Mouse (Mus musculus) skeletal muscle tissue, postnatal 0 days (tissue): ENCODE measurements around the gene Hist1h1e. TPM values are rescaled to one million over a fixed set of nuclear protein-coding genes. Genes with fewer than 3 reads are reported as not detected.

ENCODE experiments used
- microRNA-seq, 2 experiments: library from miRNA; unstranded; fragments of <30 nt; microRNA quantifications; one replicate each; pipeline ENCODE4; 2016
- polyA plus RNA-seq: library from polyadenylated mRNA; unstranded; fragments of >200 nt; fragmentation: Nextera tagmentation; extraction: Ambion mirVana; gene quantifications from 2 replicates; pipeline ENCODE4 v1.2.1, GENCODE M21; 2015

Gene Hist1h1e
- polyA plus RNA-seq = 12.7 and 15.0 TPM in 2 replicates

DNA sequence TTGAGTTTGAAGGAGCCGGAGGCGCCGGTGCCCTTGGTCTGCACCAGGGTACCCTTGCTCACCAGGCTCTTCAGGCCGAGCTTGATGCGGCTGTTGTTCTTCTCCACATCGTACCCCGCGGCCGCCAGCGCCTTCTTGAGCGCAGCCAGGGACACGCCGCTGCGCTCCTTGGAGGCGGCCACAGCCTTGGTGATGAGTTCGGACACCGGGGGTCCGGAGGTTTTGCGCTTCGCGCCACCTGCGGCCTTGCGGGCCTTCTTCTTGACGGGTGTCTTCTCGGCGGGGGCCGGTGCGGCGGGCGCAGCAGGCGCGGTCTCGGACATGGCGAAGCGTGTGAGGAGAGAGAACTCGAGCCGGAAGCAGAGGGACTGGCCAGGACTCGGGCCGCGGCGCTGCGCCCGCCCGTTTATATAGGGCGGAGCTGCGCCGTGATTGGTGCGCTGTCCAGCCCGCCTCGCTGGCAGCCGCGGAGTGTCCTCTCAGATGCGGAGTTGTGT is at the start of gene Hist1h1e:
Gene Hist1h1e, minus strand, starts transcription at position 384 of the 497 bp plus-strand sequence.

DNA sequence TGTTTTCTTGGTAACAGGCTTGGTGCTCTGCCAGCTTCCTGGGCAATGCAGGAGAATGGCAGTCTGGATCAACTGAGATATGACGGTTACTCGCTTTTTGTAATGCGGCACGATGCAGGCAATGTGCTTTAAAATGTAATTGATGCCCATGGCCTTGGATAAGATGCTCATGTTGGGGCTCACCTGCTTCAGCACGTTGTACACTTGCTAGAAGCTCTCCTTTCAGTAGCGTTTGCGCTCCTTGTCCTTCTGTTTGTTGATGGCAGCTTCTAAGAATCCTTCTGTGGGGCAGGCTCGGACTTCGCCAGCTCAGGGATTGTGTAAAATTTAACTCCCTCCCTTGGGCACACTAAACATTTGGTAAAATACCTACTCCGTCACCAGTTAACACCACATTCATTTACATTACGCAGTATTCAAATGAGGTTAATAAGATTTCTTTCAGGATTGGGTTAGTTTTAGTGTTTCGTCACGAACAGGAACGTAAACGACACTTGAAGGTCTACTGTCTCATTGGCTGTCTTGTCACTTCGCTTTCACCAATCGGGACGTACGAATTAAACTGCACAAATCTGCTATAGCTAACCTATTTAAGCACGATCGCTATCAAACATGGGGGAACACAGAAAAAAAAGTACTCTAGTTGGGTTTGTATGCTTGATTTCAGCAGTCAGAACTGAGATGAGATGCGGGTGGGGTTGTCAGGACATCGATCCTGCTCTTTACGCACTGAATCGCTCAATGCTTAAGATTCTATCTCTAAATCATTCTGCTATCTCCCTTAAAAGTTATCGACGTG is 1.4 kb downstream of the Hist1h1e start, which contains the start of gene Hist1h2be:
Gene Hist1h2be, minus strand, starts transcription at position 392 of the 799 bp plus-strand sequence.

DNA sequence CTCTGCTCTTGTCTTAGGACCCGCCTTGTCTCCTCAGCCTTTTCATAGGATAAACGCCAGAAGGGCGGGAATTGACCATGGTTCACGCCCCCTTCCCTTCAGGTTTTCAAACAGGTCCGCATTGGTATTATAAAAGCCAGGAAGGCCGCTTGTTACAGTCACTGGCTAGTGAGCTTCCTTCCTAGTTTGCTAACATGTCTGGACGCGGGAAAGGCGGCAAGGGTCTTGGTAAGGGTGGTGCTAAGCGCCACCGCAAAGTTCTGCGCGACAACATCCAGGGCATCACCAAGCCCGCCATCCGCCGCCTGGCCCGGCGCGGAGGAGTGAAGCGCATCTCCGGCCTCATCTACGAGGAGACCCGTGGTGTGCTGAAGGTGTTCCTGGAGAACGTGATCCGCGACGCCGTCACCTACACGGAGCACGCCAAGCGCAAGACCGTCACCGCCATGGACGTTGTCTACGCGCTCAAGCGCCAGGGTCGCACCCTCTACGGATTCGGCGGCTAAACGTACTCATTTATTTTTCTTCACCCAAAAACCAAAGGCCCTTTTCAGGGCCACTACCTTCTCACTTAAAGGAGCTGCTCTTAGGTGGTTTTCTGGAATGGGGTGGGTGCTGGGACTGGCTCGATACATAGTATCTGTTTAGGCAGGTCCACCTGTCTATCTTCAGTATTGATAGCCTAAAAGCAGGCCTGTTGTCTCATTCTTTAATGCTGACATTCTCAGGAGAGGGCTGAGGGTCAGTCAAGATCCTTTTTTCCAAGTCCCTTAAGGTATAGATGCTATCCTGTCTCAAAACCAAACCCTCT is 40.7 kb downstream of the Hist1h1e start, which contains the start of gene Hist1h4d:
Gene Hist1h4d, plus strand, starts transcription at position 191 of the 811 bp plus-strand sequence.

DNA sequence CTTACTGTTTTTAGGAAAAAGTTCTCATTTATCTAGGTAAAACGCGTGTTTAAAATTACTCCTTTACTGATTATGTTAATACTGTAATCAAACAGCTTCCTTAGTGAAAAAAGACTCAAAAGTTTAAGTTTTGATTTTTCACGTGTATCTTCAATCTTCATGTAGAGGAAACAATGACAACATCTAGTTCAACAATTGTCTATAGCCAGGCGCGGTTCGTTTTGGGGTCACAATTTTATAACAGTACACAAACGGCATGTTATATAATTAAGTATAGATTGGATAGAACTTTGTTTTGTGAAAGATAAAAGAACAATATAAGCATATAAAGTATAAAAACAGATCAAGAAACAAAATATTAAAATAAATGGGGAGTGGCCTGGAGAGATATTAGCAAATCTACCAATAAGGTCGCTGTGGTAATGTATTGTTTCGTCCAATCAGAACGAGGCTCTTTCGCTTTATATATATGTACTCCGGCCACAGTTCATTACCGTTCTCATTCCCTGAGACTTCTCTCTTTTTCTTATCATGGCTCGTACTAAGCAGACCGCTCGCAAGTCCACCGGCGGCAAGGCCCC is 47.0 kb downstream of the Hist1h1e start, which contains the start of gene Hist1h3d:
Gene Hist1h3d, plus strand, starts transcription at position 493 of the 581 bp plus-strand sequence.

DNA sequence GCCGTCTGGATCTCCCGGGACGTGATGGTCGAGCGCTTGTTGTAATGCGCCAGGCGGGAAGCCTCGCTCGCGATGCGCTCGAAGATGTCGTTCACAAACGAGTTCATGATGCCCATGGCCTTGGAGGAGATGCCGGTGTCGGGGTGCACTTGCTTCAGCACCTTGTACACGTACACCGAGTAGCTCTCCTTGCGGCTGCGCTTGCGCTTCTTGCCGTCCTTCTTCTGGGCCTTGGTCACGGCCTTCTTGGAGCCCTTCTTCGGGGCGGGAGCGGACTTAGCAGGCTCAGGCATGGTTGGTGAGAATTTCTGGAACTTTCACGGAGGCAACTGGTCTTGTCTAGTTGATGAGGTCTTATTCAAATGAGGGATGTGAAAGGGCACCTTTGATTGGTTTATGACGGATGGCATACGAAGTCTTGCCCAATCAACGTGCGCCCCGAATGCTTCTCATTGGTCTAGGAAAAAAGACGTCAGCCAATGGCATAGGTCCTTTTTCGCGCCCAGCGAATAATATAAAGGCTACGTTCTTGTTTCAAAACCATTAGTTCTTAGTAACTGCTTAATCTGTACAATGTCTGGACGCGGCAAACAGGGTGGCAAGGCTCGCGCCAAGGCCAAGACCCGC is 48.3 kb downstream of the Hist1h1e start, which contains the start of the genes Hist1h2bf and Hist1h2ad:
Gene Hist1h2bf, minus strand, starts transcription at position 299 of the 627 bp plus-strand sequence.
Gene Hist1h2ad, plus strand, starts transcription at position 484 of the 627 bp plus-strand sequence.

DNA sequence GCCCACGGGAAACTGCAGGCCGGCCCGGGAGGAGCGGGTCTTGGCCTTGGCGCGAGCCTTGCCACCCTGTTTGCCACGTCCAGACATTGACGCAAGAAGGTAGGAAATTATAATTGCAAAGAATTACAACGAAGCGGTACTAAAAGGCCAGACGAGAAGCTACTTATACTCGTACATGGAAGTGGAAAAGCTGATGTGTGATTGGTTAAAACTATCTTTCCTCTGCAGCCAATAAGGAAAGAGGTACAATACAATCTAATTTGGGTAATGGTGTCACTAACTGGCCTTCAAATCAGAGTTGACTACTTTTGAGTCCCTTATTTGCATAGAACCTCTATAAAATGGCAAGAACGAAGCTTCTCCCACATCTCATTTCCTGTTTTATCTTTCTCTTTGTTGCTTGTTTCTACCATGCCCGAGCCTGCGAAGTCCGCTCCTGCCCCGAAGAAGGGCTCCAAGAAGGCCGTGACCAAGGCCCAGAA is 51.3 kb downstream of the Hist1h1e start, which contains the start of the genes Hist1h2ae and Hist1h2bg:
Gene Hist1h2ae, minus strand, starts transcription at position 199 of the 482 bp plus-strand sequence.
Gene Hist1h2bg, plus strand, starts transcription at position 375 of the 482 bp plus-strand sequence.

Small RNAs within 50 kb of the gene (microRNA-seq; reads per million reads assigned to microRNA genes)
- 0 reads per million in 2 experiments for gene Gm44359
- 0 reads per million in 2 experiments for gene Gm44394

Other genes with a start within 250 kb of the Hist1h1e start
- gene Abt1, start 198.7 kb downstream of the Hist1h1e start, polyA plus RNA-seq = 8.7 and 9.1 TPM in 2 replicates
- gene Btn1a1, start 156.7 kb downstream of the Hist1h1e start, polyA plus RNA-seq = not detected in 2 replicates
- gene Btn2a2, start 133.7 kb downstream of the Hist1h1e start, polyA plus RNA-seq = 0.07 TPM in 1 of 2 replicates, not detected in the other
- 38.5 and 44.1 TPM in 2 replicates for gene Hist1h4h, start 91.5 kb downstream of the Hist1h1e start, polyA plus RNA-seq
- gene Hist1h2af, start 88.7 kb downstream of the Hist1h1e start, polyA plus RNA-seq = 1.8 and 3.4 TPM in 2 replicates
- gene Hist1h3g, start 87.1 kb downstream of the Hist1h1e start, polyA plus RNA-seq = 1.00 and 1.2 TPM in 2 replicates
- gene Hist1h2bh, start 79.2 kb downstream of the Hist1h1e start, polyA plus RNA-seq = 0.44 and 0.72 TPM in 2 replicates
- gene Hist1h3f, start 78.5 kb downstream of the Hist1h1e start, polyA plus RNA-seq = 0.50 and 0.59 TPM in 2 replicates
- gene Hist1h4f, start 70.9 kb downstream of the Hist1h1e start, polyA plus RNA-seq = 0.80 TPM in 1 of 2 replicates, not detected in the other
- gene Hist1h1d, start 69.3 kb downstream of the Hist1h1e start, polyA plus RNA-seq = 0.58 and 0.85 TPM in 2 replicates
- 2.3 and 2.8 TPM in 2 replicates for gene Hist1h3e, start 60.2 kb downstream of the Hist1h1e start, polyA plus RNA-seq
- gene Hist1h2ae, start 51.3 kb downstream of the Hist1h1e start, polyA plus RNA-seq = 20.1 and 21.8 TPM in 2 replicates
- gene Hist1h2bg, start 51.2 kb downstream of the Hist1h1e start, polyA plus RNA-seq = 3.8 and 4.3 TPM in 2 replicates
- gene Hist1h2bf, start 48.4 kb downstream of the Hist1h1e start, polyA plus RNA-seq = 1.8 and 2.3 TPM in 2 replicates
- gene Hist1h2ad, start 48.2 kb downstream of the Hist1h1e start, polyA plus RNA-seq = 0.91 TPM in 2 replicates
- gene Hist1h3d, start 46.8 kb downstream of the Hist1h1e start, polyA plus RNA-seq = 4.4 and 4.9 TPM in 2 replicates
- gene Hist1h4d, start 41.0 kb downstream of the Hist1h1e start, polyA plus RNA-seq = 25.5 and 29.4 TPM in 2 replicates
- gene Hist1h2be, start 1.4 kb downstream of the Hist1h1e start, polyA plus RNA-seq = 4.5 and 5.7 TPM in 2 replicates
- gene Hist1h2ac, start 61.4 kb upstream of the Hist1h1e start, polyA plus RNA-seq = 0.88 and 1.4 TPM in 2 replicates
- 186 and 234 TPM in 2 replicates for gene Hist1h2bc, start 61.6 kb upstream of the Hist1h1e start, polyA plus RNA-seq
- gene Hist1h1t, start 73.3 kb upstream of the Hist1h1e start, polyA plus RNA-seq = not detected in 2 replicates
- gene Hist1h4c, start 75.9 kb upstream of the Hist1h1e start, polyA plus RNA-seq = 1.3 and 2.7 TPM in 2 replicates
- gene Hfe, start 88.3 kb upstream of the Hist1h1e start, polyA plus RNA-seq = 9.6 and 16.8 TPM in 2 replicates
- 191 and 322 TPM in 2 replicates for gene Hist1h1c, start 116.2 kb upstream of the Hist1h1e start, polyA plus RNA-seq
- gene Hist1h3c, start 123.0 kb upstream of the Hist1h1e start, polyA plus RNA-seq = 0.67 and 1.1 TPM in 2 replicates
- 0.82 and 1.4 TPM in 2 replicates for gene Hist1h2bb, start 124.2 kb upstream of the Hist1h1e start, polyA plus RNA-seq
- gene Hist1h2ab, start 128.6 kb upstream of the Hist1h1e start, polyA plus RNA-seq = 10.2 and 10.4 TPM in 2 replicates
- gene Hist1h3b, start 129.7 kb upstream of the Hist1h1e start, polyA plus RNA-seq = 2.4 and 4.3 TPM in 2 replicates
- 0.83 TPM in 1 of 2 replicates, not detected in the other for gene Hist1h4b, start 134.5 kb upstream of the Hist1h1e start, polyA plus RNA-seq
- gene Hist1h4a, start 138.7 kb upstream of the Hist1h1e start, polyA plus RNA-seq = 0.61 and 1.1 TPM in 2 replicates
- gene Hist1h3a, start 139.8 kb upstream of the Hist1h1e start, polyA plus RNA-seq = 0.85 and 1.7 TPM in 2 replicates
- gene Hist1h1a, start 141.1 kb upstream of the Hist1h1e start, polyA plus RNA-seq = 1.2 and 2.0 TPM in 2 replicates
- 0.34 and 0.38 TPM in 2 replicates for gene Trim38, start 147.4 kb upstream of the Hist1h1e start, polyA plus RNA-seq
- not detected in 2 replicates for gene Slc17a2, start 184.4 kb upstream of the Hist1h1e start, polyA plus RNA-seq
- 1.5 and 1.6 TPM in 2 replicates for gene Slc17a3, start 216.9 kb upstream of the Hist1h1e start, polyA plus RNA-seq
- not detected in 2 replicates for gene Slc17a1, start 245.2 kb upstream of the Hist1h1e start, polyA plus RNA-seq